Mouse (Mus musculus): Measurements from ENCODE around the gene Aqp7. TPM values are rescaled to one million over a fixed set of nuclear protein-coding genes. Genes with fewer than 3 reads are reported as not detected.
A peak's percentile ranks its signal among the peaks of the same experiment; 100 is the strongest.

Aqp7 gene
- polyA plus RNA-seq (2015; fragmentation: Nextera tagmentation; extraction: Ambion mirVana): 0.10 and 0.24 TPM in 2 replicates

GRCm38 (mm10) chr4:41047524-41048271, at the start of gene Aqp7:
Gene Aqp7, minus strand, starts transcription at chr4:41048139.
- TF ChIP-seq CTCF (IDR thresholded peaks at IDR 0.05) (no peak), EP300 (IDR thresholded peaks at IDR 0.05) (no peak)
- Histone ChIP-seq H3K27ac (ENCODE audit: low read length) (no peak within 1 kb of the TSS), H3K36me3 (ENCODE audit: insufficient read depth, low read length) (no peaks in the 10 kb centered on the region), H3K4me3 (ENCODE audit: low read depth, low read length) (no peak within 1 kb of the TSS), H3K9ac (replicated peaks; ENCODE audit: low read depth) (no peak within 1 kb of the TSS), H3K9me3 (ENCODE audit: low read length) (no peaks in the 10 kb centered on the region), H3K27me3 (replicated peaks; ENCODE audit: insufficient read depth, low read length) (no peaks in the 10 kb centered on the region), H3K4me2 (replicated peaks; ENCODE audit: low read depth, low read length) (no peak within 1 kb of the TSS), H3K4me1 (ENCODE audit: insufficient read depth, low read depth, low read length) (no peaks in the 10 kb centered on the region)
- DNase-seq (ENCODE audit: low spot score) (no peak), ATAC-seq (no peak)
- 32% methylated on average over 9 of the region's 9 CpGs for WGBS

DNA sequence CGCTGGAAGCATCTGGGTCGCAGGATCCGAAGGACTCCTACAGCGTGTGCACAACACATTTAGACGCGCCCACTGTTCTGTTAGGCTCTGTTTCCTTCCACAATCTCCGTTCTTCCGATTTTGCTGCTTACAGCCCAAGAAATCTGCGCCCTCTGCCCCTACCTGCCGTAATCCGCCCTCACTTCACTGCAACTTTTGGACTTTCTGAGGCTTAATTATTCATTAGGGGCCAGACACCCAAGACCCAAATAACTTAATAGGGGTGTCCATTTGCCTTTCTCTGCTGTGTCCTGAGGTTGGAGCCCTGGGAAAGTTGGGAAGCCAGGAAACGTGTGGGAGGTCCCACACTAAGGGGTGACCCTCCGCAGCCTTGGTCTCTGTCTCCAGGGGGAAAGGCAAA, 49.4 kb upstream of the Aqp7 start:
- H3K27ac ChIP-seq (ENCODE audit: low read length): no peak overlapping the region
- H3K9me3 ChIP-seq (ENCODE audit: low read length): no peaks in the 10 kb centered on the region
- no peak for DNase-seq (ENCODE audit: low spot score)
- no peak for TF ChIP-seq CTCF (IDR thresholded peaks at IDR 0.05)
- TF ChIP-seq EP300 (IDR thresholded peaks at IDR 0.05): no peak
- H3K4me3 ChIP-seq (ENCODE audit: low read depth, low read length): no peak overlapping the region
- no peak overlapping the region for H3K4me2 ChIP-seq (replicated peaks; ENCODE audit: low read depth, low read length)
- 0 out of 2 replicates have a peak, but pooled peaks cover 5% of the 10 kb centered on the region for H3K27me3 ChIP-seq (replicated peaks; ENCODE audit: insufficient read depth, low read length)
- H3K36me3 ChIP-seq (ENCODE audit: insufficient read depth, low read length): no peaks in the 10 kb centered on the region
- 59% methylated on average over 13 of the region's 13 CpGs for WGBS
- no peak overlapping the region for H3K9ac ChIP-seq (replicated peaks; ENCODE audit: low read depth)
- ATAC-seq: no peak
- peaks cover 6% of the 10 kb centered on the region; the same call in 1 of the 2 replicates for H3K4me1 ChIP-seq (ENCODE audit: insufficient read depth, low read depth, low read length)

GRCm38 (mm10) chr4:41096794-41097193, 48.9 kb upstream of the Aqp7 start:
- no peak overlapping the region for H3K4me3 ChIP-seq (ENCODE audit: low read depth, low read length)
- TF ChIP-seq EP300 (IDR thresholded peaks at IDR 0.05) (no peak), CTCF (IDR thresholded peaks at IDR 0.05) (no peak)

DNA sequence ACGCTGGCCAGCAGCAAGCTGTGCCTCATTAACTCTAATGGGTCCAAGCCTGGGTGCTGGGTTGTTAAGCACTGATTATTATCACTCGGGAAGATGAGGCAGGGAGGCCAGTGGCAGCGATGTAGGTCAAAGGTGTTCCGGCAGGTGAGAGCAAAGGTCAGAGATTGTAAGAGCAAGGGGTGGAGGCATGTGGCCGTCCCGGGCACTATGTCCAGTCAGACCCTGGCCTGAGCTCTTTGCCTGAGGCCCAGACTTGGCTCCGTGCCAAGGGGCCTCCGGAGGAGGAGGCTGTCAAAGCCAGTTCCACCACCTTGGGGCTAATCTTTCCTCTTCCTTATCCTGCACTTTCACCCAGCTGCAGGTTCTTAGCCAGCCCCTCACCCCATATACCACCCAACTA, 48.2 kb upstream of the Aqp7 start:
- Histone ChIP-seq H3K27me3 (replicated peaks; ENCODE audit: insufficient read depth, low read length) (0 out of 2 replicates have a peak, but pooled peaks cover 5% of the 10 kb centered on the region), H3K4me1 (ENCODE audit: insufficient read depth, low read depth, low read length) (peaks cover 6% of the 10 kb centered on the region; the same call in 1 of the 2 replicates), H3K4me3 (ENCODE audit: low read depth, low read length) (no peak overlapping the region), H3K27ac (ENCODE audit: low read length) (no peak overlapping the region), H3K36me3 (ENCODE audit: insufficient read depth, low read length) (no peaks in the 10 kb centered on the region), H3K9ac (replicated peaks; ENCODE audit: low read depth) (no peak overlapping the region), H3K9me3 (ENCODE audit: low read length) (no peaks in the 10 kb centered on the region), H3K4me2 (replicated peaks; ENCODE audit: low read depth, low read length) (no peak overlapping the region)
- no peak for ATAC-seq
- TF ChIP-seq CTCF (IDR thresholded peaks at IDR 0.05) (no peak), EP300 (IDR thresholded peaks at IDR 0.05) (no peak)
- 40% methylated on average over 8 of the region's 8 CpGs for WGBS
- peak; percentile 33 for DNase-seq (ENCODE audit: low spot score)

More at GRCm38 (mm10) chr4:41096794-41097193, 48.9 kb upstream of the Aqp7 start:
- Histone ChIP-seq H3K4me1 (ENCODE audit: insufficient read depth, low read depth, low read length) (peaks cover 6% of the 10 kb centered on the region; the same call in 1 of the 2 replicates), H3K36me3 (ENCODE audit: insufficient read depth, low read length) (no peaks in the 10 kb centered on the region), H3K27me3 (replicated peaks; ENCODE audit: insufficient read depth, low read length) (0 out of 2 replicates have a peak, but pooled peaks cover 5% of the 10 kb centered on the region), H3K27ac (ENCODE audit: low read length) (no peak overlapping the region), H3K4me2 (replicated peaks; ENCODE audit: low read depth, low read length) (no peak overlapping the region), H3K9me3 (ENCODE audit: low read length) (no peaks in the 10 kb centered on the region), H3K9ac (replicated peaks; ENCODE audit: low read depth) (no peak overlapping the region)
- ATAC-seq: no peak
- no peak for DNase-seq (ENCODE audit: low spot score)
- 72% methylated on average over 5 of the region's 5 CpGs for WGBS

DNA sequence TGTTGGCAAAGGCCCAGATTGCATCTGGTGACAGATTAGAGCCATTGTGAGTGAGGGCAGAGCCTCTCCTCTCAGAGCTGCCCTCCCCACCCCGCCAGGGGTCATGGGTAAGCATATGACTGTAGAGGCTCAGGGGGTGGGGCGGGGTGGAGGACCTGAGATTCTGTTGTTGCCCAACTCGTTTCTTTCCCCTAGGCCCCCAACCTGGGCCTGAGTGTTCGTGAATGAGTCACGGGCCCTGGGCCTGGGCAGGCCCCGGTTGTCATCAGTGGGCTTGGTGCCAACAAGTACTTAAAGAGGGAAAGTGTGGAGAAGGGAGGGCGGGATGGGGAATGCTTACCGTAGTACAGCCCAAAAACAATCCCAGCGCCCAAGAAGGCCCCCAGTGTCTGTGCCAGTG, 46.4 kb upstream of the Aqp7 start:
- no peak overlapping the region for H3K27ac ChIP-seq (ENCODE audit: low read length)
- H3K4me3 ChIP-seq (ENCODE audit: low read depth, low read length): no peak overlapping the region
- WGBS: 35% methylated on average over 9 of the region's 9 CpGs
- no peaks in the 10 kb centered on the region for H3K36me3 ChIP-seq (ENCODE audit: insufficient read depth, low read length)
- no peak overlapping the region for H3K4me2 ChIP-seq (replicated peaks; ENCODE audit: low read depth, low read length)
- TF ChIP-seq CTCF (IDR thresholded peaks at IDR 0.05): peak; percentile 10; the same call in 1 of the 2 replicates
- TF ChIP-seq EP300 (IDR thresholded peaks at IDR 0.05): peak; percentile 62
- 0 out of 2 replicates have a peak, but pooled peaks cover 5% of the 10 kb centered on the region for H3K27me3 ChIP-seq (replicated peaks; ENCODE audit: insufficient read depth, low read length)
- DNase-seq (ENCODE audit: low spot score) (peak; percentile 91), ATAC-seq (peak; percentile 93)
- H3K9me3 ChIP-seq (ENCODE audit: low read length): no peaks in the 10 kb centered on the region
- peaks cover 6% of the 10 kb centered on the region; the same call in 1 of the 2 replicates for H3K4me1 ChIP-seq (ENCODE audit: insufficient read depth, low read depth, low read length)
- no peak overlapping the region for H3K9ac ChIP-seq (replicated peaks; ENCODE audit: low read depth)

- no peak overlapping the region for H3K27ac ChIP-seq (ENCODE audit: low read length)
- no peaks in the 10 kb centered on the region for H3K9me3 ChIP-seq (ENCODE audit: low read length)
- no peaks in the 10 kb centered on the region for H3K4me1 ChIP-seq (ENCODE audit: insufficient read depth, low read depth, low read length)
- no peak overlapping the region for H3K9ac ChIP-seq (replicated peaks; ENCODE audit: low read depth)
- H3K4me3 ChIP-seq (ENCODE audit: low read depth, low read length): no peak overlapping the region
- no peak for TF ChIP-seq CTCF (IDR thresholded peaks at IDR 0.05)
- no peak for TF ChIP-seq EP300 (IDR thresholded peaks at IDR 0.05)
- H3K4me2 ChIP-seq (replicated peaks; ENCODE audit: low read depth, low read length): no peak overlapping the region
- 65% methylated on average over 1 of the region's 1 CpGs for WGBS
- H3K27me3 ChIP-seq (replicated peaks; ENCODE audit: insufficient read depth, low read length): 0 out of 2 replicates have a peak, but pooled peaks cover 5% of the 10 kb centered on the region
- no peak for DNase-seq (ENCODE audit: low spot score)
- ATAC-seq: no peak
- no peaks in the 10 kb centered on the region for H3K36me3 ChIP-seq (ENCODE audit: insufficient read depth, low read length)
Observed at GRCm38 (mm10) chr4:41092958-41093357, 45.0 kb upstream of the Aqp7 start.
